Mouse (Mus musculus): ENCODE measurements at regions not wholly inside any gene's neighbourhood (a gene's known extent, or its start where the extent isn't known, plus 50 kb on each side); places are given as distances from the start of the nearest gene placed in this dataset.
A peak's percentile ranks its signal among the peaks of the same experiment; 100 is the strongest.
"Not testable (repeated sequence)": the region's sequence is repeated elsewhere in the genome, so short reads cannot be mapped to it uniquely, and the experiment has no call there.

DNA sequence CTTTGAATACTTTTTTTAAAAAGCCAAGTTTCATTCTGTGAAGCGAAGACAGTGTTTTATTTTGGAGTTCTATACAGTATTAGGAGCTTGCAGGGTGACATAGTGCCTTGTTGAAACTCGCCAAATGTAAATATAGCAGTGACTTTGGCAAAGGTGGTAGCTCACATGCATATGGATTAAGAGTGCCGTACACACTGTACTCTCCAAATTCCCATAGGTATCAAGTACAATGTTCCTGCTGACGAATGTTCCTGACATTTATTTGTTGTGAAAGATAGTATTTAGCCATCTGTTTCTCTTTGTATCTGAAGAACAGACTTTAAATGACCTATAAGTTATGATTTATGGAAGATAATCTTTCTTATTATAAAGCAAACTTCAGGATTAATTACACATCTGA lies 201.9 kb downstream of the Cd109 start:
- Histone ChIP-seq H3K36me3 (ENCODE audit: control insufficient read depth, insufficient read depth) (no peaks in the 10 kb centered on the region), H3K4me2 (ENCODE audit: low read depth, low read length) (no peak overlapping the region), H3K9me3 (replicated peaks; ENCODE audit: control insufficient read depth, low read length) (no peaks in the 10 kb centered on the region), H3K9ac (ENCODE audit: low read depth, low read length) (no peak overlapping the region), H3K27ac (ENCODE audit: low read length) (no peak overlapping the region), H3K4me3 (ENCODE audit: low read depth, low read length) (no peak overlapping the region), H3K27me3 (ENCODE audit: control insufficient read depth, insufficient read depth, low read depth, low read length) (no peaks in the 10 kb centered on the region), H3K4me1 (ENCODE audit: control insufficient read depth, low read depth, low read length) (no peaks in the 10 kb centered on the region)
- 48% methylated on average over 4 of the region's 4 CpGs for WGBS (ENCODE audit: insufficient replicate concordance)
- no peak for ATAC-seq (ENCODE audit: low read depth)

DNA sequence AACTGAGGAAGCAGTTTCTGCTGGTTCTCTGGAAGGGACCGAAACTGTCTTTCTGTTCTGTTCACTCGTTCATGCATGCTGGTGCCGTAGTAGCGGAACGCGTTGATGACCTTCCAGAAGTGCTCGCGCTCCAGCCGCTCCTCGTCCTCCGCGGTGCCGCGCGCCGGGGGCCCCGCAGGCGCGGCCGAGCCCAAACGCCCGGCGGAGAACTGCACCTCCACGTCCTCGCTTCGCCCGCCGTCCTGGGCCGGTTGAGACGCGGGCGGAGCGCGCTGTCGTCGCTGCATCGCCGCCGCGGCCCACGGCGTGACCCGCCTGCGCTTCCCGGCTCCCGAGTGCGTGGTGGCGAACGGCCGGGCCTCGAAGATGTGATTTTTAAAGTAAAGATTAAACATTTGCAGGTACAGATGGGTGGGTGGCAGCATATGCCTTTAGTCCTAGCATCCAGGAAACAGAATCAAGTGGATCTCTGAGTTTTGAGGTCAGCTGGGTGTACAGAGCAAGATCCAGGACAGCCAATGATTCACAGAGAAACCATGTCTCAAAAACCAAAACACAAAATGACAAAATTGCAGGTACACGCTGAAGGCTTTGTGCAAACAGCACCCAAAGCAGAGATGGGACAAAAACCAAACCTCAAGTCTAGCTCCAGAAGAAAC lies 206.3 kb downstream of the Cd109 start:
- not testable (repeated sequence) for H3K27ac ChIP-seq (ENCODE audit: low read length); H3K9ac ChIP-seq (ENCODE audit: low read depth, low read length); H3K9me3 ChIP-seq (replicated peaks; ENCODE audit: control insufficient read depth, low read length); H3K36me3 ChIP-seq (ENCODE audit: control insufficient read depth, insufficient read depth); H3K4me1 ChIP-seq (ENCODE audit: control insufficient read depth, low read depth, low read length); H3K27me3 ChIP-seq (ENCODE audit: control insufficient read depth, insufficient read depth, low read depth, low read length)
- Histone ChIP-seq H3K4me3 (ENCODE audit: low read depth, low read length) (peak overlapping the region; percentile 15; the same call in 1 of the 2 replicates), H3K4me2 (ENCODE audit: low read depth, low read length) (peak overlapping the region; percentile 17; the same call in 1 of the 2 replicates)
- 5% methylated on average over 37 of the region's 52 CpGs for WGBS (ENCODE audit: insufficient replicate concordance)
- peak; percentile 56; the same call in 1 of the 2 replicates for ATAC-seq (ENCODE audit: low read depth)

DNA sequence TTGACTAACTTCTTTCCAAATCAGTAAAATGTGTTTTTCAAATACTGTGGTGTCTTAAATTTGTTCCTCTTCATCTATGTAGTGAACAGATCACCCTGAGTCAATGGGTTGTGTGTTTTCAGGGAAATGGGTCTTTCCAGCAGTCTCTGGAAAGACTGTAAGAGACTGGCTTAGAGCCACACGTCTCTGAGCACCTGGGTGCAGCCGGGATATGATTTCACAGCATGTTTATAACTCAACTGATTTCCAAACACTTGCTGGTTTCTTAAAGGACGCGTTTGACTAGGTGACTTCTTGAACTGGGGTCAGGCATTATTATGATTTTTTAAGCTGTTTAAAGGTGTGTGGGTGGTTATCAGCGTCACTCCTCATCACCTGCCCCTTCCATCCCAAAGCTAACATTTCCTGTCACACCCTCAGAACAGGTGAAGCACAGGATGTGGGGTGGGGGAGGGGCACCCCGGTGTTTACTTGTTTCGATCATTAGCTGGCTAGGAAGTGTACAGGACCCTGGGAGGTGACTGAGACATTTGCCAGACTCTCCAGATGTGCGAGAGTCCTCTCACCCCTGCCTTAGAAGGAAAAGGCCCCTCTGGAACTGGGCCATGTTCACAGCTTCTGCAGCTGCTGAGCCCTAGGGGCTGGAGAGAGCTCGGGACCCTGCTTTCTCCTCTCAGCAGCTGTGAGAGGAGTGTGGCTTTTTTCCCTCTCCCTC lies 229.8 kb downstream of the Cd109 start:
- no peak overlapping the region for H3K27ac ChIP-seq (ENCODE audit: low read length)
- no peak overlapping the region for H3K4me2 ChIP-seq (ENCODE audit: low read depth, low read length)
- no peak overlapping the region for H3K9ac ChIP-seq (ENCODE audit: low read depth, low read length)
- H3K4me1 ChIP-seq (ENCODE audit: control insufficient read depth, low read depth, low read length), result no peaks in the 10 kb centered on the region
- WGBS (ENCODE audit: insufficient replicate concordance), result 52% methylated on average over 9 of the region's 9 CpGs
- H3K9me3 ChIP-seq (replicated peaks; ENCODE audit: control insufficient read depth, low read length), result no peaks in the 10 kb centered on the region
- no peaks in the 10 kb centered on the region for H3K27me3 ChIP-seq (ENCODE audit: control insufficient read depth, insufficient read depth, low read depth, low read length)
- no peaks in the 10 kb centered on the region for H3K36me3 ChIP-seq (ENCODE audit: control insufficient read depth, insufficient read depth)
- no peak for ATAC-seq (ENCODE audit: low read depth)
- H3K4me3 ChIP-seq (ENCODE audit: low read depth, low read length), result no peak overlapping the region

DNA sequence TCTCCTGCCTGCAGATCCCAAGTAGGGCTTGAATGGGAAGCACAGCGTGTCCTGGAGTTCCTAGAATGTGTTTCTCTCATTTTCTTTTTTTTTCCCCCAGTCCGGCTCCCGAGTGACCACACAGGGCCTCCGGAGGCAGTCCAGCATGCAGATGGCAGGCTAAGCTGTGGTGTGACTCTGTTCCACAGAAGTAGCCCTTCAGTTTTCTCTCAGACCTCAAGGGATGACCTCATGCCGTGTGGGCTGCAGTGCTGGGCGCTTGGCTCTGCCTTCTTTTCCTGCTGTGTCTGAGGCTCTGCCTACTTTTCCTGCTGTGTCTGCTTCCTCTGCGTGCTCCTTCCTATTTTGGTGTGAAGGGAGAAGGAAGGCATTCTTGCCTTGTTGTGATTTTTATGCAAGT lies 230.8 kb downstream of the Cd109 start:
- Histone ChIP-seq H3K36me3 (ENCODE audit: control insufficient read depth, insufficient read depth) (no peaks in the 10 kb centered on the region), H3K4me2 (ENCODE audit: low read depth, low read length) (no peak overlapping the region), H3K4me1 (ENCODE audit: control insufficient read depth, low read depth, low read length) (no peaks in the 10 kb centered on the region), H3K9ac (ENCODE audit: low read depth, low read length) (no peak overlapping the region), H3K27me3 (ENCODE audit: control insufficient read depth, insufficient read depth, low read depth, low read length) (no peaks in the 10 kb centered on the region), H3K27ac (ENCODE audit: low read length) (no peak overlapping the region), H3K4me3 (ENCODE audit: low read depth, low read length) (no peak overlapping the region), H3K9me3 (replicated peaks; ENCODE audit: control insufficient read depth, low read length) (no peaks in the 10 kb centered on the region)
- WGBS (ENCODE audit: insufficient replicate concordance), result 30% methylated on average over 7 of the region's 7 CpGs
- ATAC-seq (ENCODE audit: low read depth), result no peak

DNA sequence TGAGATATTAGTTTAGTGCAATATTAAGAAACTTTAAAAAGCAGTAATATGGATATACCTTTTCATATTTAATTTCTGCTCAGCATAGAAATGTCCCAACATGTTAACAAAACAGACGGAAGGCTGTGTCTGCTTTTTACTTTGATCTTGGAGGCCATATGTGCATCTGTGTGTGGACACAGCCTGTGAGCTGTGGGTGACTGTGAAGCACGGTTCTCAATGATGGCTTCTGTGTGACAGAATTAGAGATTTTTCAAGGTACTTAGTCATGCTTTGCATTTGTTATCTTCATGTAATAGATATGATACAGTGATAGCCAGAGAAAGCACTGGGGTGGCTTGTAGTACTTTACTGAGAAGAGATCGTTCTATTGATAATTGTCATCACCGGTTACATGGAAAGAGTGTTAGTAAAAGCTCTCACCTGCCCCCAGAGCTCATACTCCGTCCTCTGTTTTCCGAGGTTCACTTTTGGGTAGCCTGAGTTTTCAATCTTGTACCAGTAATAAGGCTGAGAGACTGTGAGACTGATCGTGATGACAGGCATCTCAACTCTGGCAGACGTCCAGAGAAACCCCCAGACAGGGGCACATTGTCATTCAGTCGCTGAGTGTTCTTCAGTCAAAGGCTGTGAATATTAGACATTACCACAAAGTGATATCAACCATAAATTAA lies 232.7 kb downstream of the Cd109 start:
- WGBS (ENCODE audit: insufficient replicate concordance), result 63% methylated on average over 9 of the region's 9 CpGs
- no peaks in the 10 kb centered on the region for H3K4me1 ChIP-seq (ENCODE audit: control insufficient read depth, low read depth, low read length)
- H3K36me3 ChIP-seq (ENCODE audit: control insufficient read depth, insufficient read depth), result no peaks in the 10 kb centered on the region
- ATAC-seq (ENCODE audit: low read depth), result no peak
- H3K9ac ChIP-seq (ENCODE audit: low read depth, low read length), result no peak overlapping the region
- no peaks in the 10 kb centered on the region for H3K27me3 ChIP-seq (ENCODE audit: control insufficient read depth, insufficient read depth, low read depth, low read length)
- no peak overlapping the region for H3K4me2 ChIP-seq (ENCODE audit: low read depth, low read length)
- H3K9me3 ChIP-seq (replicated peaks; ENCODE audit: control insufficient read depth, low read length), result no peaks in the 10 kb centered on the region
- H3K27ac ChIP-seq (ENCODE audit: low read length), result no peak overlapping the region
- no peak overlapping the region for H3K4me3 ChIP-seq (ENCODE audit: low read depth, low read length)

DNA sequence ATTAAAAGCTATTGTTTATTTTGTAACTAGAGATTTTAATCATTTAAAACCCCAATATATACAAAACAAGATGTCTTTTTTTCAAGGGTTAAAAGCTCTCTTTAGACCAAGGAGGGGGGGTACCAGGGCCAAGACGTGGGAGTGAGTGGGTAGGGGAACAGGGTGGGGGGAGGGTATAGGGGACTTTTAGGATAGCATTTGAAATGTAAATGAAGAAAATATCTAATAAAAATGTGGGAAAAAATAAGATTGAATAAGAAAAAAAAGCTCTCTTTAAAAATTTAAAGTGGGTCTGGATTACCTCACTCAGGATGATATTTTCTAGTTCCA lies 233.2 kb downstream of the Cd109 start:
- not testable (repeated sequence) for ATAC-seq (ENCODE audit: low read depth); H3K9ac ChIP-seq (ENCODE audit: low read depth, low read length); H3K4me1 ChIP-seq (ENCODE audit: control insufficient read depth, low read depth, low read length); H3K4me2 ChIP-seq (ENCODE audit: low read depth, low read length); H3K36me3 ChIP-seq (ENCODE audit: control insufficient read depth, insufficient read depth); H3K4me3 ChIP-seq (ENCODE audit: low read depth, low read length); H3K27ac ChIP-seq (ENCODE audit: low read length); H3K9me3 ChIP-seq (replicated peaks; ENCODE audit: control insufficient read depth, low read length); H3K27me3 ChIP-seq (ENCODE audit: control insufficient read depth, insufficient read depth, low read depth, low read length)
- WGBS (ENCODE audit: insufficient replicate concordance), result 59% methylated on average over 1 of the region's 1 CpGs

DNA sequence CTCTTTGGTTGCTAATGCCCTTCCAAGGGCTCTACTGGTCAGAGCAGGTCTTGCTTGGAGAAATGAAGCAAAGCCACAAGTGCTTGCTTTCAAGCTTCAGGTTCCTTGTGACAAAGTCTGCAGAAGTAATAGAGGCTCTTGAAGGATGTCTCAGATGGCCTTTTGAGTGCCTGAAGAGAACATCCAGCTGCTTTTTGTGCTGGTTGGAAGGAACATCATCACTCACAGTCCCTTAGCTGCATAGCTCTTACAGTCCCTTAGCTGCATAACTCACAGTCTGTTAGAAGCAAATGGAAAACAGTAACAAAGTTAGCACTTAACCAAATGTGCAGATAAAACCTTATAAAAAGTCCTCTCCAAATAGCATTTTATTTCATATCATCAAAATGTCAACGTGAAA lies 241.6 kb downstream of the Cd109 start:
- H3K9ac ChIP-seq (ENCODE audit: low read depth, low read length), result no peak overlapping the region
- no peaks in the 10 kb centered on the region for H3K36me3 ChIP-seq (ENCODE audit: control insufficient read depth, insufficient read depth)
- no peaks in the 10 kb centered on the region for H3K4me1 ChIP-seq (ENCODE audit: control insufficient read depth, low read depth, low read length)
- no peaks in the 10 kb centered on the region for H3K27me3 ChIP-seq (ENCODE audit: control insufficient read depth, insufficient read depth, low read depth, low read length)
- H3K9me3 ChIP-seq (replicated peaks; ENCODE audit: control insufficient read depth, low read length), result no peaks in the 10 kb centered on the region
- 69% methylated on average over 1 of the region's 1 CpGs for WGBS (ENCODE audit: insufficient replicate concordance)
- no peak overlapping the region for H3K27ac ChIP-seq (ENCODE audit: low read length)
- ATAC-seq (ENCODE audit: low read depth), result no peak
- no peak overlapping the region for H3K4me2 ChIP-seq (ENCODE audit: low read depth, low read length)
- H3K4me3 ChIP-seq (ENCODE audit: low read depth, low read length), result no peak overlapping the region

DNA sequence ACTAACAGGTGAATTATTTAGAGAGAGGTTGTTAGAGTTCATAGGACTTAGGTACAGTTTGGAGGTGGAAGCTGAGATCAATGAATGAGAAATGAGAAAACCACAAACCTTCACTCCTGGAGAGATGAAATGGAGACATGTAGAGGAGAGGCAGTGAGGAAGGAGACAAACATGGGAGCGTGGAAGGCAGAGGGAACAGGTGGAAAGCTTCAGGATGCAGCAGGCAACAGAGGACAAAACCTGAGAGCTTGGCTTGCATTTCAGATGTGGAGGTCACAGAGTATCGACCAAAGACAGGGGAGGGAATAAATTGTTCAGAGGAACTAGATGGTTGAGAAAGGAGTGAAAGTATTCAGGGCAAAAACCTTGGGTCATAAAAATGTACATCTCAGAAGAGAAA lies 244.6 kb downstream of the Cd109 start:
- no peaks in the 10 kb centered on the region for H3K27me3 ChIP-seq (ENCODE audit: control insufficient read depth, insufficient read depth, low read depth, low read length)
- H3K4me2 ChIP-seq (ENCODE audit: low read depth, low read length), result no peak overlapping the region
- no peaks in the 10 kb centered on the region for H3K4me1 ChIP-seq (ENCODE audit: control insufficient read depth, low read depth, low read length)
- H3K9me3 ChIP-seq (replicated peaks; ENCODE audit: control insufficient read depth, low read length), result no peaks in the 10 kb centered on the region
- no peak overlapping the region for H3K9ac ChIP-seq (ENCODE audit: low read depth, low read length)
- no peak overlapping the region for H3K4me3 ChIP-seq (ENCODE audit: low read depth, low read length)
- H3K27ac ChIP-seq (ENCODE audit: low read length), result no peak overlapping the region
- WGBS (ENCODE audit: insufficient replicate concordance), result 46% methylated on average over 2 of the region's 2 CpGs
- no peaks in the 10 kb centered on the region for H3K36me3 ChIP-seq (ENCODE audit: control insufficient read depth, insufficient read depth)
- no peak for ATAC-seq (ENCODE audit: low read depth)

DNA sequence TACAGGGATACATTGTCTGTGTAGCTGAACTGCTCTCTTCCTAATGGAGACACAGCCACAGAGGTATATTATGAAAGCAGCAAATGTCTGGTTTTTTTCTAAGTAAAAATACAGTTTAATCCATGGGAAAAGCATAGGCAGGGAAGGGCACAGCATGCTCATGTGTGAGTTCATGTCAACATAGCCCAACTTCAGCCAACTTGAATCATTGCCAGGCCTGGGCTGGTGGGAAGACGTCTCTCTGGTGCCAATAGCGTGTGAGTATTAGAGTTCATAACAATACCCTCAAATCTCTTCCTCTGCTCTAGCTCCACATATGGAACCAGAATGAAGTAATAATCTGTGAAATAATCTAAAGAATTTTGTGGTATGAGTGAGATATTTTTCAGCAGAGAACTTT lies 257.2 kb downstream of the Cd109 start:
- no peaks in the 10 kb centered on the region for H3K27me3 ChIP-seq (ENCODE audit: control insufficient read depth, insufficient read depth, low read depth, low read length)

More for the DNA sequence above, 257.2 kb downstream of the Cd109 start:
- no peak for ATAC-seq (ENCODE audit: low read depth)
- Histone ChIP-seq H3K36me3 (ENCODE audit: control insufficient read depth, insufficient read depth) (no peaks in the 10 kb centered on the region), H3K27ac (ENCODE audit: low read length) (no peak overlapping the region), H3K9ac (ENCODE audit: low read depth, low read length) (no peak overlapping the region), H3K4me3 (ENCODE audit: low read depth, low read length) (no peak overlapping the region), H3K4me1 (ENCODE audit: control insufficient read depth, low read depth, low read length) (no peaks in the 10 kb centered on the region), H3K9me3 (replicated peaks; ENCODE audit: control insufficient read depth, low read length) (no peaks in the 10 kb centered on the region), H3K4me2 (ENCODE audit: low read depth, low read length) (no peak overlapping the region)
- 67% methylated on average over 2 of the region's 2 CpGs for WGBS (ENCODE audit: insufficient replicate concordance)

Data from liver, embryonic 16.5 days (tissue).